Mouse (Mus musculus): ENCODE data around the gene Elp5. TPM values are rescaled to one million over a fixed set of nuclear protein-coding genes. Genes with fewer than 3 reads are reported as not detected.
"Not testable (repeated sequence)": the region's sequence is repeated elsewhere in the genome, so short reads cannot be mapped to it uniquely, and the experiment has no call there.

Gene Elp5
- total and polyA plus RNA-seq, 3 experiments = 39.0 to 61.6 (median 42.2) TPM

GRCm38 (mm10) chr11:69934169-69934568 lies 48.1 kb downstream of the Elp5 start:
- intact Hi-C loops (cut with DNase I) = loop anchor here (1.0 to 5.0 kb wide), 3 partner anchors 15 to 268 kb away; partner anchors contain the start of gene Dvl2
- WGBS = under 1% methylated on average over 18 of the region's 18 CpGs
- Histone ChIP-seq H3K27me3 (ENCODE audit: control insufficient read depth, insufficient read depth, low read length) (no peaks in the 10 kb centered on the region), H3K36me3 (ENCODE audit: control insufficient read depth, insufficient read depth, low read length) (no peaks in the 10 kb centered on the region), H3K27ac (0 out of 2 replicates have a peak overlapping the region, but pooled peaks have one; percentile 5), H3K9ac (ENCODE audit: low read depth, low read length) (peak overlapping the region; percentile 13; the same call in 1 of the 2 replicates), H3K4me3 (peak overlapping the region; percentile 30; the same call in 1 of the 2 replicates), H3K79me2 (replicated peaks; ENCODE audit: control insufficient read depth, insufficient read depth, low read length) (no peaks in the 10 kb centered on the region), H3K4me1 (ENCODE audit: control insufficient read depth, insufficient read depth, low read length) (peaks cover 11% of the 10 kb centered on the region)
- TF ChIP-seq EP300 (IDR thresholded peaks at IDR 0.05; ENCODE audit: insufficient read depth, low read depth, low read length) (peak; percentile 89), POLR2A (IDR thresholded peaks at IDR 0.05; ENCODE audit: insufficient read depth, low read depth, low read length) (no peak), CTCF (IDR thresholded peaks at IDR 0.05) (peak; percentile 94)
- peak; percentile 89 to 95 for DNase-seq

DNA sequence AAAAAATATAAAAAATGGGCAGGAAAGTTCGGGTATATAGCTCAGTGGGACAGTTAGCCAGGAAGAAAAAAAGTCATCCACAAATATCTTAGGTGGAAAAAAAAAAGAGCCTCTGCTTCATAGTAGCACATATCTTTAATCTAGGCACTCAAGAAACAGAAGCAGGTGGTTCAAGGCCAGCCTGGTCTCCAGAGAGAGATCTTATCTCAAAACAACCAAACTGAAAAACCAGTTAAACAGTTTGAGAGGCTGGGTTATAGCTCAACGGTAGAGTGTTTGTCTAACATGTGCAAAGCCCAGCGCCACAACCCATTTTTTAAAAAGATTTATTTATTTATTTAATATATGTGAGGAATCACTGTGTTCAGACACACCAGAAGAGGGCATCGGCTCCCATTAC lies 49.3 kb downstream of the Elp5 start:
- Histone ChIP-seq H3K4me1 (ENCODE audit: control insufficient read depth, insufficient read depth, low read length) (peaks cover 11% of the 10 kb centered on the region), H3K36me3 (ENCODE audit: control insufficient read depth, insufficient read depth, low read length) (no peaks in the 10 kb centered on the region), H3K9ac (ENCODE audit: low read depth, low read length) (no peak overlapping the region), H3K27ac (no peak overlapping the region), H3K79me2 (replicated peaks; ENCODE audit: control insufficient read depth, insufficient read depth, low read length) (no peaks in the 10 kb centered on the region), H3K4me3 (no peak overlapping the region), H3K27me3 (ENCODE audit: control insufficient read depth, insufficient read depth, low read length) (no peaks in the 10 kb centered on the region)
- intact Hi-C loops (cut with DNase I) = loop anchor here (5.0 kb wide), 1 partner anchor 269 kb away; no protein-coding TSS in a partner anchor
- no peak for TF ChIP-seq CTCF (IDR thresholded peaks at IDR 0.05)
- no peak for TF ChIP-seq EP300 (IDR thresholded peaks at IDR 0.05; ENCODE audit: insufficient read depth, low read depth, low read length)
- TF ChIP-seq POLR2A (IDR thresholded peaks at IDR 0.05; ENCODE audit: insufficient read depth, low read depth, low read length) = no peak
- 73% methylated on average over 4 of the region's 4 CpGs for WGBS
- DNase-seq = no peak

- Histone ChIP-seq H3K79me2 (replicated peaks; ENCODE audit: control insufficient read depth, insufficient read depth, low read length) (no peaks in the 10 kb centered on the region), H3K36me3 (ENCODE audit: control insufficient read depth, insufficient read depth, low read length) (no peaks in the 10 kb centered on the region), H3K4me1 (ENCODE audit: control insufficient read depth, insufficient read depth, low read length) (peaks cover 7% of the 10 kb centered on the region), H3K27me3 (ENCODE audit: control insufficient read depth, insufficient read depth, low read length) (no peaks in the 10 kb centered on the region), H3K4me3 (no peak overlapping the region), H3K27ac (no peak overlapping the region), H3K9ac (ENCODE audit: low read depth, low read length) (no peak overlapping the region)
- no peak for DNase-seq
- intact Hi-C loops (cut with DNase I) = loop anchor here (5.0 kb wide), 1 partner anchor 270 kb away; no protein-coding TSS in a partner anchor
- 48% methylated on average over 3 of the region's 3 CpGs for WGBS
- TF ChIP-seq CTCF (IDR thresholded peaks at IDR 0.05) (peak; percentile 54), POLR2A (IDR thresholded peaks at IDR 0.05; ENCODE audit: insufficient read depth, low read depth, low read length) (no peak), EP300 (IDR thresholded peaks at IDR 0.05; ENCODE audit: insufficient read depth, low read depth, low read length) (no peak)
Measured at GRCm38 (mm10) chr11:69932254-69932653, 50.1 kb downstream of the Elp5 start.

DNA sequence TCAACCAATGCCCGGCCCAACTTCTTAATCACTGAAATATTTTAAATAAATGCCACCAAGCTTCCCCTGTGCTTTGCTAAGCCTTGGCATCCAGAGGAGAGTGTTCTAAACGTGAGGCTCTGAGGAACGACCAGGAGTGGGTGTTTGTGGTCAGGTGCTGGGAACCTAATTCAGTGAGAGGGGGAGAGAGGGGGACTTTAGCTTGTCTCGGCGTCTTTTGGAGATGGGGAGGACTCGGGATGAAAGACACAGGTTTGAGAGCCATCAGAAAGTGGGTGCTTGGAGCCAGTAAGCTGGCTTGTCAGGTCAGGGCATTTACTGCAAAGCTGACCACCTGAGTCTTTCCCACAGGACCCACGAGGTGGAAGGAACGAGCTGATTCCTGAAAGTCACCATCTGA lies 50.5 kb downstream of the Elp5 start:
- Histone ChIP-seq H3K9ac (ENCODE audit: low read depth, low read length) (no peak overlapping the region), H3K27me3 (ENCODE audit: control insufficient read depth, insufficient read depth, low read length) (no peaks in the 10 kb centered on the region), H3K79me2 (replicated peaks; ENCODE audit: control insufficient read depth, insufficient read depth, low read length) (no peaks in the 10 kb centered on the region), H3K4me3 (no peak overlapping the region), H3K36me3 (ENCODE audit: control insufficient read depth, insufficient read depth, low read length) (no peaks in the 10 kb centered on the region), H3K4me1 (ENCODE audit: control insufficient read depth, insufficient read depth, low read length) (peaks cover 5% of the 10 kb centered on the region), H3K27ac (no peak overlapping the region)
- 65% methylated on average over 8 of the region's 8 CpGs for WGBS
- intact Hi-C loops (cut with DNase I) = loop anchor here (5.0 kb wide), 1 partner anchor 271 kb away; no protein-coding TSS in a partner anchor
- no peak for DNase-seq
- no peak for TF ChIP-seq POLR2A (IDR thresholded peaks at IDR 0.05; ENCODE audit: insufficient read depth, low read depth, low read length)
- TF ChIP-seq CTCF (IDR thresholded peaks at IDR 0.05) = no peak
- no peak for TF ChIP-seq EP300 (IDR thresholded peaks at IDR 0.05; ENCODE audit: insufficient read depth, low read depth, low read length)

DNA sequence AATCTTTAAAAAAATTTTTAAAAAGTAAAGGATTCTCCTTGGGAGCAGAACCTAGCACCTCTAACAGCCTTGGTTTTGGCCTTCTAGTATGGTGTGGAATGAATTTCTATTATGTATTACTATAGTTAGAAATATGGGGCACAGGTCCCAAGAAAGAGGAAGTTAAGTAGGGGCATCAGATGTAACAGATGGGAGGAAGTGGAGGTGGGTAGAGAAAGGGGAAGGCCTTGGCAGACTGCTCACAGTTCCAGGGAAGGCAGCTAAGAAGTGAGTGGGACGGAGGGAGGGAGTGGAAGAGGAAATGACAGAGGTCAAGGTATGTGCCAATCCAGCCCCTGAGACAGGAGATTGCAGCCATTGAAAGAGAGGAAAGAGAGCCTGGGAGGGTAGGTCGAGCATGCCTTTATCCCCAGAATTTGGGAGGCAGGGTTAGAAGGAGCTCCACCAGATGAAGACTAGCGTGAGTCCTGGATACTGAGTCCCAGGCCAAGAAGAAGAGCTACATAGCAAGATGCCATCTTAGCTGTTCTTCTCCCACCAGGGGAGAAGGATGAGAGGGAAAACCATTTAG lies 51.3 kb downstream of the Elp5 start:
- 47% methylated on average over 3 of the region's 3 CpGs for WGBS
- Histone ChIP-seq H3K27ac (no peak overlapping the region), H3K27me3 (ENCODE audit: control insufficient read depth, insufficient read depth, low read length) (no peaks in the 10 kb centered on the region), H3K79me2 (replicated peaks; ENCODE audit: control insufficient read depth, insufficient read depth, low read length) (no peaks in the 10 kb centered on the region), H3K4me1 (ENCODE audit: control insufficient read depth, insufficient read depth, low read length) (peaks cover 3% of the 10 kb centered on the region), H3K36me3 (ENCODE audit: control insufficient read depth, insufficient read depth, low read length) (no peaks in the 10 kb centered on the region), H3K4me3 (no peak overlapping the region), H3K9ac (ENCODE audit: low read depth, low read length) (no peak overlapping the region)
- no peak for DNase-seq
- TF ChIP-seq POLR2A (IDR thresholded peaks at IDR 0.05; ENCODE audit: insufficient read depth, low read depth, low read length) = no peak
- TF ChIP-seq EP300 (IDR thresholded peaks at IDR 0.05; ENCODE audit: insufficient read depth, low read depth, low read length) = no peak
- TF ChIP-seq CTCF (IDR thresholded peaks at IDR 0.05) = no peak
- intact Hi-C loops (cut with DNase I) = loop anchor here (5.0 kb wide), 1 partner anchor 271 kb away; no protein-coding TSS in a partner anchor

GRCm38 (mm10) chr11:69930176-69930575 lies 52.1 kb downstream of the Elp5 start:
- 86% methylated on average over 8 of the region's 8 CpGs for WGBS
- H3K4me1 ChIP-seq (ENCODE audit: control insufficient read depth, insufficient read depth, low read length); H3K79me2 ChIP-seq (replicated peaks; ENCODE audit: control insufficient read depth, insufficient read depth, low read length); H3K27ac ChIP-seq; H3K36me3 ChIP-seq (ENCODE audit: control insufficient read depth, insufficient read depth, low read length); H3K4me3 ChIP-seq; DNase-seq; H3K9ac ChIP-seq (ENCODE audit: low read depth, low read length); H3K27me3 ChIP-seq (ENCODE audit: control insufficient read depth, insufficient read depth, low read length): not testable (repeated sequence)
- intact Hi-C loops (cut with DNase I) = loop anchor here (5.0 kb wide), 1 partner anchor 272 kb away; no protein-coding TSS in a partner anchor
